Mouse (Mus musculus) bone marrow, adult 2 months (tissue): ENCODE measurements around the gene Rcbtb2.

Experiments
- CTCF ChIP-seq: fragments of 200-500 bp; IDR thresholded peaks from 2 replicates; pipeline ENCODE4 v1.5.1; 2011; ENCODE audit warnings: low read length, control low read depth; ENCODE audit not compliant: control insufficient read depth, insufficient read depth
- POLR2A ChIP-seq: fragments of 200-500 bp; IDR thresholded peaks from 2 replicates; pipeline ENCODE4 v1.6.1; 2011; ENCODE audit warnings: low read depth, mild to moderate bottlenecking, control low read depth, low read length, borderline replicate concordance; ENCODE audit not compliant: control insufficient read depth

GRCm38 (mm10) chr14:73139866-73140265 is 17.0 kb downstream of the Rcbtb2 start:
- TF ChIP-seq CTCF (no peak), POLR2A (no peak)
